In genomic region chr3:87168756-87169155, GRCm38 (mm10) we compare ENCODE assay signal across 12 mouse cellular contexts. TPM values are rescaled to one million over a fixed set of nuclear protein-coding genes. Genes with fewer than 3 reads are reported as not detected.
DNase-seq lines count a peak whose midpoint lies in the region; ATAC-seq lines count a peak whose summit lies in the region.
"Had no signal": no experiment of that assay in that cellular context is flagged by ENCODE, and none has a peak within 500 bp of the region (broad histone marks: within the 10 kb centered on the region; RNA-seq: fewer than 3 reads in every experiment).

No protein-coding gene starts in this region.

- peak overlapping the region; percentile 56 for H3K27ac ChIP-seq in kidney, embryonic 16.5 days (ENCODE audit: low read length)
- H3K27ac ChIP-seq in embryonic facial prominence, embryonic 12.5 days = no peak overlapping the region; the same call in 1 of the 2 replicates
- peak overlapping the region; percentile 10; the same call in 1 of the 2 replicates for H3K27ac ChIP-seq in limb, embryonic 13.5 days
- H3K27ac ChIP-seq: kidney, postnatal 0 days; liver, embryonic 14.5 days had no signal

- intact Hi-C loops in gastrocnemius, postnatal 14 days (cut with DNase I; ENCODE audit: low total_unique reads) = no loop called here

- peak; percentile 27 for DNase-seq in gastrocnemius, postnatal 25 days
- no peak for DNase-seq in gastrocnemius, postnatal 14 days
- DNase-seq in kidney, adult 9 months = no peak
- DNase-seq in cerebellum, postnatal 36 days = no peak
- no peak for DNase-seq in cerebellum, postnatal 10 days
- DNase-seq: thymus, adult 2 months had no signal

- H3K4me1 ChIP-seq in kidney, embryonic 16.5 days (ENCODE audit: insufficient read depth, low read length) = peaks cover 80% of the 10 kb centered on the region
- peaks cover 72% of the 10 kb centered on the region for H3K4me1 ChIP-seq in embryonic facial prominence, embryonic 12.5 days
- peaks cover 91% of the 10 kb centered on the region for H3K4me1 ChIP-seq in limb, embryonic 13.5 days

- 0 out of 2 replicates have a peak overlapping the region, but pooled peaks have one; percentile 15 for H3K9ac ChIP-seq in kidney, embryonic 16.5 days (replicated peaks; ENCODE audit: low read length)
- peak overlapping the region; percentile 15; the same call in 1 of the 2 replicates for H3K9ac ChIP-seq in embryonic facial prominence, embryonic 12.5 days
- peak overlapping the region; percentile 55 for H3K9ac ChIP-seq in limb, embryonic 13.5 days
- H3K9ac ChIP-seq: liver, embryonic 14.5 days had no signal

- no peak overlapping the region for H3K4me3 ChIP-seq in kidney, embryonic 16.5 days (ENCODE audit: low read length)
- no peak overlapping the region for H3K4me3 ChIP-seq in embryonic facial prominence, embryonic 12.5 days
- H3K4me3 ChIP-seq in limb, embryonic 13.5 days = no peak overlapping the region

- H3K27me3 ChIP-seq in kidney, embryonic 16.5 days (ENCODE audit: insufficient read depth, low read length) = no peaks in the 10 kb centered on the region
- no peaks in the 10 kb centered on the region for H3K27me3 ChIP-seq in embryonic facial prominence, embryonic 12.5 days
- H3K27me3 ChIP-seq in limb, embryonic 13.5 days = no peaks in the 10 kb centered on the region

- no peak for ATAC-seq in kidney, embryonic 16.5 days (ENCODE audit: low FRiP score, low TSS enrichment)
- no peak for ATAC-seq in embryonic facial prominence, embryonic 12.5 days (ENCODE audit: insufficient number of reproducible peaks, insufficient read depth, low FRiP score, low TSS enrichment)
- ATAC-seq in limb, embryonic 13.5 days (ENCODE audit: low FRiP score, low read depth) = no peak

- 29% methylated on average over 7 of the region's 7 CpGs for WGBS in kidney, embryonic 16.5 days
- WGBS in embryonic facial prominence, embryonic 12.5 days = 27% methylated on average over 7 of the region's 7 CpGs
- WGBS in limb, embryonic 13.5 days = 38% methylated on average over 7 of the region's 7 CpGs

- 0 out of 2 replicates have a peak overlapping the region, but pooled peaks have one; percentile 13 for H3K4me2 ChIP-seq in kidney, embryonic 16.5 days (replicated peaks; ENCODE audit: low read depth, low read length)
- H3K4me2 ChIP-seq in embryonic facial prominence, embryonic 12.5 days (replicated peaks) = peak overlapping the region; percentile 28; the same call in 1 of the 2 replicates
- peak overlapping the region; percentile 11; the same call in 1 of the 2 replicates for H3K4me2 ChIP-seq in limb, embryonic 13.5 days (replicated peaks)

- H3K9me3 ChIP-seq in kidney, embryonic 16.5 days (ENCODE audit: low read length) = no peaks in the 10 kb centered on the region
- no peaks in the 10 kb centered on the region for H3K9me3 ChIP-seq in embryonic facial prominence, embryonic 12.5 days
- no peaks in the 10 kb centered on the region; the same call in 1 of the 2 replicates for H3K9me3 ChIP-seq in limb, embryonic 13.5 days

- peaks cover 3% of the 10 kb centered on the region; the same call in 1 of the 2 replicates for H3K36me3 ChIP-seq in kidney, embryonic 16.5 days (ENCODE audit: insufficient read depth, low read length)
- H3K36me3 ChIP-seq in embryonic facial prominence, embryonic 12.5 days = no peaks in the 10 kb centered on the region
- peaks cover 20% of the 10 kb centered on the region for H3K36me3 ChIP-seq in limb, embryonic 13.5 days

RNA-seq across cellular contexts. Expression of gene Kirrel, which starts 5.8 kb away (rescaled TPM):
- total RNA-seq in gastrocnemius, postnatal 25 days (2021) = 1 to 10 TPM; 5.8 to 6.0 TPM
- total RNA-seq in gastrocnemius, postnatal 14 days (2021) = 10 to 100 TPM in 1 of 2 experiments, 1 to 10 TPM in 1; 8.4 to 10.5 TPM
- polyA plus RNA-seq in kidney, embryonic 16.5 days (2015; fragmentation: Nextera tagmentation; extraction: Ambion mirVana) = 16.4 and 18.6 TPM in 2 replicates
- 25.9 and 26.7 TPM in 2 replicates for polyA plus RNA-seq in embryonic facial prominence, embryonic 12.5 days (2016; fragmentation: Nextera tagmentation; extraction: Ambion mirVana)
- polyA plus RNA-seq in limb, embryonic 13.5 days (2015; fragmentation: Nextera tagmentation; extraction: Ambion mirVana) = 25.6 and 26.1 TPM in 2 replicates
- total RNA-seq: granulocyte monocyte progenitor cell, adult 5-6 weeks had no signal
